Mouse (Mus musculus) embryonic facial prominence, embryonic 10.5 days (tissue): ENCODE results near the gene Akr1c12. TPM values are rescaled to one million over a fixed set of nuclear protein-coding genes. Genes with fewer than 3 reads are reported as not detected.

ENCODE experiments used
- DNase-seq: peaks from one replicate; pipeline ENCODE4 v3.0.0-alpha.2; 2017; ENCODE audit warnings: low spot score
- H3K27ac ChIP-seq: fragments of 300-500 bp; sonication (generic); replicated peaks from 2 replicates; pipeline ENCODE4 v1.5.1; 2016; ENCODE audit warnings: mild to moderate bottlenecking
- H3K27me3 ChIP-seq: fragments of 300-500 bp; sonication (generic); replicated peaks from 2 replicates; pipeline ENCODE4 v1.6.1; 2016; ENCODE audit warnings: low read depth, mild to moderate bottlenecking; ENCODE audit not compliant: poor library complexity, severe bottlenecking
- H3K36me3 ChIP-seq: fragments of 300-500 bp; sonication (generic); replicated peaks from 2 replicates; pipeline ENCODE4 v1.6.1; 2016; ENCODE audit warnings: mild to moderate bottlenecking, moderate library complexity
- H3K4me1 ChIP-seq: fragments of 300-500 bp; sonication (generic); 2 replicates; pipeline ENCODE4 v1.6.1; 2016
- H3K4me3 ChIP-seq: fragments of 300-500 bp; sonication (generic); 2 replicates; pipeline ENCODE4 v1.5.1; 2016; ENCODE audit warnings: mild to moderate bottlenecking, moderate library complexity
- H3K9me3 ChIP-seq: fragments of 300-500 bp; sonication (generic); 2 replicates; pipeline ENCODE4 v1.6.1; 2016; ENCODE audit warnings: mild to moderate bottlenecking
- WGBS: fragments of 180-500 bp; shearing (Covaris S2); methylation state at CpG from one replicate; pipeline ENCODE4 v1.1.7; 2016; 5-methylcytosine and 5-hydroxymethylcytosine counted together
- polyA plus RNA-seq: library from polyadenylated mRNA; unstranded; fragments of >200 nt; fragmentation: Nextera tagmentation; extraction: Ambion mirVana; gene quantifications from 2 replicates; pipeline ENCODE4 v1.2.1, GENCODE M21; 2016

Akr1c12 gene
- polyA plus RNA-seq, 1 experiment from 2014 or later: 0.15 TPM

- 72% methylated on average over 3 of the region's 3 CpGs for WGBS
- H3K4me1 ChIP-seq: peaks cover 5% of the 10 kb centered on the region; the same call in 1 of the 2 replicates
Observed at GRCm38 (mm10) chr13:4249347-4249746, 29.9 kb downstream of the Akr1c12 start.

DNA sequence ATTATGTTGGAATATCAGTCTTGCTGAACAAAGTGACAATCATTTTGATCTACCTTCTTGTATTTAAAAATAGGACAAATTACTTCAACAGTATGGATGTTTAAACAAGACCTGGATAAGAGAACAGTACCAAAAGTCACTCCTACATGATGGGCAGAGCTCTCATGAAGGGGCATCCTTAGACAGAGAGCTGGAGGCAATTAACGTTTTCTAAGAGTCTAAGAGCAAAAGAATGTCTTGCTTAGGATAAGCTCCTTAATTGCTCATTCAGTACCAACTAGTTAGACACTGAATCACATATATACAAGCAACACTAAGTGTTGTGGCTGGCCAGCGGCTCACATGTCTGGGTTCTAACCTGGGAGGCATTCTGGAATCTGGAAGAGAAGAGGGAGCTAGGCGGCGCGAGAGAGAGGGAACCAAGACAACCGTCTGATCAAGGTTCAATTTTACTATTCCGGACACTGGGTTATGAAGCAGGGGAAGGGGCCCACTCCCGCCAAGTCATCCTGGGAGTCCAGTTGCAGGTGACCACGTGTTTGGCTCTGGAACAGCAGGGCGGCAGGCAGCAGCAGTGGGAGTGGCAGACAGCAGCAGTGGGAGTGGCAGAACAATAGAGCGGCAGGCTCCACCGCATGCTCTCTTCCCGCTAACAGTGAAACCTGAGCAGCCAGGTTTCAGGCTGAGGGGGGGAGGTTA is 34.2 kb downstream of the Akr1c12 start:
- Histone ChIP-seq H3K4me1 (peaks cover 5% of the 10 kb centered on the region; the same call in 1 of the 2 replicates), H3K9me3 (no peaks in the 10 kb centered on the region), H3K27me3 (no peaks in the 10 kb centered on the region), H3K36me3 (no peaks in the 10 kb centered on the region), H3K4me3 (peak overlapping the region; percentile 48), H3K27ac (peak overlapping the region; percentile 67)
- DNase-seq: peak; percentile 87
- WGBS: 4% methylated on average over 13 of the region's 13 CpGs

More at GRCm38 (mm10) chr13:4249347-4249746, 29.9 kb downstream of the Akr1c12 start:
- DNase-seq: no peak
- Histone ChIP-seq H3K36me3 (no peaks in the 10 kb centered on the region), H3K4me3 (no peak overlapping the region), H3K27me3 (no peaks in the 10 kb centered on the region), H3K9me3 (no peaks in the 10 kb centered on the region), H3K27ac (no peak overlapping the region)

- Histone ChIP-seq H3K4me1 (no peaks in the 10 kb centered on the region), H3K9me3 (no peaks in the 10 kb centered on the region), H3K27ac (no peak overlapping the region), H3K36me3 (no peaks in the 10 kb centered on the region), H3K27me3 (no peaks in the 10 kb centered on the region), H3K4me3 (no peak overlapping the region)
- DNase-seq: no peak
- 87% methylated on average over 3 of the region's 3 CpGs for WGBS
Observed at GRCm38 (mm10) chr13:4233536-4234172, 45.6 kb downstream of the Akr1c12 start.

GRCm38 (mm10) chr13:4233135-4233534 is 46.1 kb downstream of the Akr1c12 start:
- DNase-seq: no peak
- Histone ChIP-seq H3K4me3 (no peak overlapping the region), H3K36me3 (no peaks in the 10 kb centered on the region), H3K9me3 (no peaks in the 10 kb centered on the region), H3K4me1 (no peaks in the 10 kb centered on the region), H3K27me3 (no peaks in the 10 kb centered on the region), H3K27ac (no peak overlapping the region)
- 80% methylated on average over 1 of the region's 1 CpGs for WGBS

DNA sequence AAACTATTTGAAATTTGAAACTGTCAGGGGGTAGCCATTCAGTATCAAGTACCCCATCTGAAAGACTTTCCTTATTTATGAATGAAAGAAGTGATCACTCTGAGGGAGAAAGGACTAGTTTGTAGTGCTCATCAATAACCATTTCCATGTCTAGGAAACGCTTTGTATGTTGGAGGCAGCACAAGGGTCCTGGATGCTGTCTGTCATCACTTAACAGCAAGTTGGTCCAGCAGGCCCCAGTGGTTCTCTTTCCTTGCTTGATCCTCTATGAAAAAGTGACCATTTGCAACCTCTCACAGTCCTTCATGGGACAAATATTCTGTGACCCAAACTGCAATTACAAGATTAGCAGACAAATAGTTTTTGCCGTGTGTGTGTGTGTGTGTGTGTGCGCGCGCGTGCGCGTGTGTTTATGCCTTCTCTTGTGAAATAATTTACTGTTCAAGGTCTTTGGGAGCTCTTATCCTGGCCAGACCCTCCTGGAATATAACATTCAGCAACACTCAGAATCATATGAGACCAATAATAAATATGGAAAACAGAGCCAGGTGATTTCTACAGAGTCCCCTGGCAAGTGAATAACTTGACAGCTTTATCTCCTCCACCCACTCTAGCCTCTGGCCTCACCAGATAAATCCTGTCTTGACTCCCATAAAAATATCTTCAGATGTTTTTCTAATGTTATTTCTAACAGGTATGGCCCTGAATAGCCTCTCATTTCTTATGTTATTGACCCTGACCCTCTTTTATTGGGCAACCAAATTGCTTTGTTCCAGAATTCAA is 48.2 kb downstream of the Akr1c12 start:
- no peaks in the 10 kb centered on the region for H3K9me3 ChIP-seq

GRCm38 (mm10) chr13:4228441-4228840 is 50.8 kb downstream of the Akr1c12 start, which contains the start of gene Akr1c19:
Akr1c19 (plus strand) TSS chr13:4228700.
- no peak within 1 kb of the TSS for H3K27ac ChIP-seq
- no peaks in the 10 kb centered on the region for H3K27me3 ChIP-seq
- no peaks in the 10 kb centered on the region for H3K36me3 ChIP-seq
- H3K9me3 ChIP-seq: no peaks in the 10 kb centered on the region
- no peak within 1 kb of the TSS for H3K4me3 ChIP-seq
- no peak for DNase-seq
- 84% methylated on average over 1 of the region's 1 CpGs for WGBS
- no peaks in the 10 kb centered on the region for H3K4me1 ChIP-seq

More for the DNA sequence above, 48.2 kb downstream of the Akr1c12 start:
- WGBS: 93% methylated on average over 8 of the region's 8 CpGs
- Histone ChIP-seq H3K4me3 (no peak overlapping the region), H3K4me1 (no peaks in the 10 kb centered on the region), H3K36me3 (no peaks in the 10 kb centered on the region), H3K27me3 (no peaks in the 10 kb centered on the region), H3K27ac (no peak overlapping the region)
- DNase-seq: no peak

Other genes starting within 250 kb of the Akr1c12 start
- gene Akr1c14, start 230.4 kb downstream of the Akr1c12 start, polyA plus RNA-seq: 0.18 and 0.26 TPM in 2 replicates
- gene Akr1c18, start 128.8 kb downstream of the Akr1c12 start, polyA plus RNA-seq: not detected in 2 replicates
- gene Akr1c13, start 88.3 kb downstream of the Akr1c12 start, polyA plus RNA-seq: 0.50 TPM in 1 of 2 replicates, not detected in the other
- 0.23 and 0.29 TPM in 2 replicates for gene Akr1c19, start 50.7 kb downstream of the Akr1c12 start, polyA plus RNA-seq
- not detected in 2 replicates for gene Akr1c6, start 154.9 kb upstream of the Akr1c12 start, polyA plus RNA-seq
- not detected in 2 replicates for gene Akr1c20, start 243.9 kb upstream of the Akr1c12 start, polyA plus RNA-seq